Mouse (Mus musculus): ENCODE results near the gene Cemip.

- TF ChIP-seq CTCF (IDR thresholded peaks at IDR 0.05; ENCODE audit: low read depth) = no peak
- no peak for TF ChIP-seq EP300 (IDR thresholded peaks at IDR 0.05; ENCODE audit: low read depth)
These were observed 53.5 kb downstream of the Cemip start for GRCm38 (mm10) chr7:84032831-84033230.
